Mouse (Mus musculus): ENCODE measurements at regions not wholly inside any gene's neighbourhood (a gene's known extent, or its start where the extent isn't known, plus 50 kb on each side); places are given as distances from the start of the nearest gene placed in this dataset.

GRCm38 (mm10) chr8:88417307-88418095 is 55.5 kb upstream of the Brd7 start:
- H3K4me3 ChIP-seq (ENCODE audit: low read depth, low read length): no peak overlapping the region
- WGBS: 51% methylated on average over 13 of the region's 13 CpGs
- ATAC-seq (ENCODE audit: insufficient number of reproducible peaks, low FRiP score, low TSS enrichment, low read depth) (no peak), DNase-seq (ENCODE audit: low spot score) (no peak)
- H3K27me3 ChIP-seq (ENCODE audit: control insufficient read depth, insufficient read depth, low read length): no peaks in the 10 kb centered on the region
- H3K9me3 ChIP-seq (ENCODE audit: control insufficient read depth, low read length): no peaks in the 10 kb centered on the region
- H3K4me1 ChIP-seq (ENCODE audit: control insufficient read depth, insufficient read depth, low read length): no peaks in the 10 kb centered on the region
- H3K27ac ChIP-seq (replicated peaks; ENCODE audit: low read depth, low read length): no peak overlapping the region
- no peaks in the 10 kb centered on the region for H3K36me3 ChIP-seq (ENCODE audit: control insufficient read depth, insufficient read depth, low read length)
- no peak overlapping the region for H3K9ac ChIP-seq (ENCODE audit: low read length)
- no peak overlapping the region for H3K4me2 ChIP-seq (ENCODE audit: low read depth, severe bottlenecking)

GRCm38 (mm10) chr8:88423264-88423663 is 61.3 kb upstream of the Brd7 start:
- no peak overlapping the region for H3K4me3 ChIP-seq (ENCODE audit: low read depth, low read length)
- DNase-seq (ENCODE audit: low spot score) (no peak), ATAC-seq (ENCODE audit: insufficient number of reproducible peaks, low FRiP score, low TSS enrichment, low read depth) (no peak)
- H3K4me1 ChIP-seq (ENCODE audit: control insufficient read depth, insufficient read depth, low read length): no peaks in the 10 kb centered on the region
- no peak overlapping the region for H3K9ac ChIP-seq (ENCODE audit: low read length)
- H3K9me3 ChIP-seq (ENCODE audit: control insufficient read depth, low read length): no peaks in the 10 kb centered on the region
- H3K27ac ChIP-seq (replicated peaks; ENCODE audit: low read depth, low read length): no peak overlapping the region
- no peaks in the 10 kb centered on the region for H3K27me3 ChIP-seq (ENCODE audit: control insufficient read depth, insufficient read depth, low read length)
- WGBS: 92% methylated on average over 2 of the region's 2 CpGs
- H3K36me3 ChIP-seq (ENCODE audit: control insufficient read depth, insufficient read depth, low read length): no peaks in the 10 kb centered on the region
- no peak overlapping the region for H3K4me2 ChIP-seq (ENCODE audit: low read depth, severe bottlenecking)

- H3K27ac ChIP-seq (replicated peaks; ENCODE audit: low read depth, low read length): no peak overlapping the region
- H3K27me3 ChIP-seq (ENCODE audit: control insufficient read depth, insufficient read depth, low read length): no peaks in the 10 kb centered on the region
- H3K9ac ChIP-seq (ENCODE audit: low read length): no peak overlapping the region
- H3K4me3 ChIP-seq (ENCODE audit: low read depth, low read length): no peak overlapping the region
- H3K36me3 ChIP-seq (ENCODE audit: control insufficient read depth, insufficient read depth, low read length): no peaks in the 10 kb centered on the region
- H3K9me3 ChIP-seq (ENCODE audit: control insufficient read depth, low read length): no peaks in the 10 kb centered on the region
- 75% methylated on average over 5 of the region's 5 CpGs for WGBS
- ATAC-seq (ENCODE audit: insufficient number of reproducible peaks, low FRiP score, low TSS enrichment, low read depth) (no peak), DNase-seq (ENCODE audit: low spot score) (no peak)
- H3K4me1 ChIP-seq (ENCODE audit: control insufficient read depth, insufficient read depth, low read length): peaks cover 13% of the 10 kb centered on the region
- H3K4me2 ChIP-seq (ENCODE audit: low read depth, severe bottlenecking): no peak overlapping the region
These were observed 66.6 kb upstream of the Brd7 start for GRCm38 (mm10) chr8:88428560-88428959.

GRCm38 (mm10) chr8:88431389-88431788 is 69.4 kb upstream of the Brd7 start:
- no peak overlapping the region for H3K4me2 ChIP-seq (ENCODE audit: low read depth, severe bottlenecking)
- DNase-seq (ENCODE audit: low spot score) (peak; percentile 61), ATAC-seq (ENCODE audit: insufficient number of reproducible peaks, low FRiP score, low TSS enrichment, low read depth) (peak; percentile 76)
- no peaks in the 10 kb centered on the region for H3K9me3 ChIP-seq (ENCODE audit: control insufficient read depth, low read length)
- no peak overlapping the region for H3K4me3 ChIP-seq (ENCODE audit: low read depth, low read length)
- H3K9ac ChIP-seq (ENCODE audit: low read length): no peak overlapping the region
- no peaks in the 10 kb centered on the region for H3K27me3 ChIP-seq (ENCODE audit: control insufficient read depth, insufficient read depth, low read length)
- H3K36me3 ChIP-seq (ENCODE audit: control insufficient read depth, insufficient read depth, low read length): no peaks in the 10 kb centered on the region
- H3K27ac ChIP-seq (replicated peaks; ENCODE audit: low read depth, low read length): peak overlapping the region; percentile 3; the same call in 1 of the 2 replicates
- peaks cover 13% of the 10 kb centered on the region for H3K4me1 ChIP-seq (ENCODE audit: control insufficient read depth, insufficient read depth, low read length)
- WGBS: 21% methylated on average over 6 of the region's 6 CpGs

- H3K27me3 ChIP-seq (ENCODE audit: control insufficient read depth, insufficient read depth, low read length): no peaks in the 10 kb centered on the region
These were observed 73.7 kb upstream of the Brd7 start for GRCm38 (mm10) chr8:88435686-88436085.

GRCm38 (mm10) chr8:88440219-88440618 is 78.2 kb upstream of the Brd7 start:
- Histone ChIP-seq H3K36me3 (ENCODE audit: control insufficient read depth, insufficient read depth, low read length) (no peaks in the 10 kb centered on the region), H3K27me3 (ENCODE audit: control insufficient read depth, insufficient read depth, low read length) (no peaks in the 10 kb centered on the region), H3K9ac (ENCODE audit: low read length) (no peak overlapping the region), H3K9me3 (ENCODE audit: control insufficient read depth, low read length) (no peaks in the 10 kb centered on the region), H3K4me2 (ENCODE audit: low read depth, severe bottlenecking) (no peak overlapping the region), H3K4me3 (ENCODE audit: low read depth, low read length) (no peak overlapping the region), H3K27ac (replicated peaks; ENCODE audit: low read depth, low read length) (no peak overlapping the region), H3K4me1 (ENCODE audit: control insufficient read depth, insufficient read depth, low read length) (no peaks in the 10 kb centered on the region)
- ATAC-seq (ENCODE audit: insufficient number of reproducible peaks, low FRiP score, low TSS enrichment, low read depth) (no peak), DNase-seq (ENCODE audit: low spot score) (no peak)
- 58% methylated on average over 15 of the region's 15 CpGs for WGBS

More at GRCm38 (mm10) chr8:88435686-88436085, 73.7 kb upstream of the Brd7 start:
- H3K4me3 ChIP-seq (ENCODE audit: low read depth, low read length): no peak overlapping the region
- ATAC-seq (ENCODE audit: insufficient number of reproducible peaks, low FRiP score, low TSS enrichment, low read depth) (no peak), DNase-seq (ENCODE audit: low spot score) (no peak)
- no peak overlapping the region for H3K27ac ChIP-seq (replicated peaks; ENCODE audit: low read depth, low read length)
- peaks cover 13% of the 10 kb centered on the region for H3K4me1 ChIP-seq (ENCODE audit: control insufficient read depth, insufficient read depth, low read length)
- no peak overlapping the region for H3K9ac ChIP-seq (ENCODE audit: low read length)
- H3K36me3 ChIP-seq (ENCODE audit: control insufficient read depth, insufficient read depth, low read length): no peaks in the 10 kb centered on the region
- H3K4me2 ChIP-seq (ENCODE audit: low read depth, severe bottlenecking): no peak overlapping the region
- H3K9me3 ChIP-seq (ENCODE audit: control insufficient read depth, low read length): no peaks in the 10 kb centered on the region
- 90% methylated on average over 2 of the region's 2 CpGs for WGBS

- 38% methylated on average over 1 of the region's 1 CpGs for WGBS
- no peak overlapping the region for H3K4me3 ChIP-seq (ENCODE audit: low read depth, low read length)
- no peaks in the 10 kb centered on the region for H3K36me3 ChIP-seq (ENCODE audit: control insufficient read depth, insufficient read depth, low read length)
- no peaks in the 10 kb centered on the region for H3K27me3 ChIP-seq (ENCODE audit: control insufficient read depth, insufficient read depth, low read length)
- H3K4me1 ChIP-seq (ENCODE audit: control insufficient read depth, insufficient read depth, low read length): no peaks in the 10 kb centered on the region
- H3K9ac ChIP-seq (ENCODE audit: low read length): no peak overlapping the region
- H3K27ac ChIP-seq (replicated peaks; ENCODE audit: low read depth, low read length): no peak overlapping the region
- DNase-seq (ENCODE audit: low spot score) (no peak), ATAC-seq (ENCODE audit: insufficient number of reproducible peaks, low FRiP score, low TSS enrichment, low read depth) (no peak)
- no peak overlapping the region for H3K4me2 ChIP-seq (ENCODE audit: low read depth, severe bottlenecking)
- no peaks in the 10 kb centered on the region for H3K9me3 ChIP-seq (ENCODE audit: control insufficient read depth, low read length)
These were observed 77.8 kb upstream of the Nkd1 start for GRCm38 (mm10) chr8:88443397-88443796.

- H3K27me3 ChIP-seq (ENCODE audit: control insufficient read depth, insufficient read depth, low read length): no peaks in the 10 kb centered on the region
- 57% methylated on average over 6 of the region's 6 CpGs for WGBS
- DNase-seq (ENCODE audit: low spot score): no peak
These were observed 73.7 kb upstream of the Nkd1 start for GRCm38 (mm10) chr8:88447406-88447805.

More at GRCm38 (mm10) chr8:88447406-88447805, 73.7 kb upstream of the Nkd1 start:
- ATAC-seq (ENCODE audit: insufficient number of reproducible peaks, low FRiP score, low TSS enrichment, low read depth): no peak
- peaks cover 11% of the 10 kb centered on the region for H3K4me1 ChIP-seq (ENCODE audit: control insufficient read depth, insufficient read depth, low read length)
- no peaks in the 10 kb centered on the region for H3K9me3 ChIP-seq (ENCODE audit: control insufficient read depth, low read length)
- no peak overlapping the region for H3K27ac ChIP-seq (replicated peaks; ENCODE audit: low read depth, low read length)
- H3K4me3 ChIP-seq (ENCODE audit: low read depth, low read length): no peak overlapping the region
- no peaks in the 10 kb centered on the region for H3K36me3 ChIP-seq (ENCODE audit: control insufficient read depth, insufficient read depth, low read length)
- H3K9ac ChIP-seq (ENCODE audit: low read length): no peak overlapping the region
- no peak overlapping the region for H3K4me2 ChIP-seq (ENCODE audit: low read depth, severe bottlenecking)

Data from limb, embryonic 11.5 days (tissue).